Mouse (Mus musculus) neural tube, embryonic 15.5 days (tissue): ENCODE results near the gene Nes. TPM values are rescaled to one million over a fixed set of nuclear protein-coding genes. Genes with fewer than 3 reads are reported as not detected.

ENCODE experiments used
- ATAC-seq: fragments of 200-750 bp; cut with Nextera tagmentation; 2 replicates; pipeline ENCODE4 v1.8.0; 2017; ENCODE audit warnings: mild to moderate bottlenecking, moderate TSS enrichment, moderate library complexity; ENCODE audit not compliant: low FRiP score
- H3K27ac ChIP-seq: fragments of 300-500 bp; sonication (generic); replicated peaks from 2 replicates; pipeline ENCODE4 v1.5.1; 2015; ENCODE audit warnings: mild to moderate bottlenecking, inconsistent platforms
- H3K27me3 ChIP-seq: fragments of 300-500 bp; sonication (generic); replicated peaks from 2 replicates; pipeline ENCODE4 v1.6.1; 2015; ENCODE audit warnings: inconsistent platforms
- H3K36me3 ChIP-seq: fragments of 300-500 bp; sonication (generic); 2 replicates; pipeline ENCODE4 v1.6.1; 2015; ENCODE audit warnings: inconsistent platforms
- H3K4me1 ChIP-seq: fragments of 300-500 bp; sonication (generic); 2 replicates; pipeline ENCODE4 v1.6.1; 2015; ENCODE audit warnings: inconsistent platforms
- H3K4me2 ChIP-seq: fragments of 300-500 bp; sonication (generic); 2 replicates; pipeline ENCODE4 v1.6.1; 2015; ENCODE audit warnings: inconsistent platforms, mild to moderate bottlenecking, moderate library complexity
- H3K4me3 ChIP-seq: fragments of 300-500 bp; sonication (generic); replicated peaks from 2 replicates; pipeline ENCODE4 v1.5.1; 2015; ENCODE audit warnings: mild to moderate bottlenecking, inconsistent platforms
- H3K9ac ChIP-seq: fragments of 300-500 bp; sonication (generic); replicated peaks from 2 replicates; pipeline ENCODE4 v1.6.1; 2015; ENCODE audit warnings: mild to moderate bottlenecking, inconsistent platforms
- H3K9me3 ChIP-seq: fragments of 300-500 bp; sonication (generic); replicated peaks from 2 replicates; pipeline ENCODE4 v1.6.1; 2016; ENCODE audit warnings: inconsistent platforms
- WGBS: fragments of 180-500 bp; shearing (Covaris S2); methylation state at CpG from one replicate; pipeline ENCODE4 v1.1.7; 2015; ENCODE audit warnings: mixed read lengths; 5-methylcytosine and 5-hydroxymethylcytosine counted together
- polyA plus RNA-seq: library from polyadenylated mRNA; unstranded; fragments of >200 nt; fragmentation: Nextera tagmentation; extraction: Ambion mirVana; gene quantifications from 2 replicates; pipeline ENCODE4 v1.2.1, GENCODE M21; 2015

Gene Nes
- polyA plus RNA-seq, 1 experiment from 2014 or later = 22.8 TPM

- Histone ChIP-seq H3K9ac (no peak overlapping the region; the same call in 1 of the 2 replicates), H3K4me2 (peak overlapping the region; percentile 45), H3K9me3 (no peaks in the 10 kb centered on the region), H3K4me1 (peaks cover 49% of the 10 kb centered on the region), H3K27ac (no peak overlapping the region), H3K4me3 (peak overlapping the region; percentile 10; the same call in 1 of the 2 replicates), H3K36me3 (no peaks in the 10 kb centered on the region), H3K27me3 (no peaks in the 10 kb centered on the region)
- 5% methylated on average over 5 of the region's 5 CpGs for WGBS
- peak; percentile 51; the same call in 1 of the 2 replicates for ATAC-seq
These were observed 18.4 kb upstream of the Nes start for GRCm38 (mm10) chr3:87952440-87952839.

GRCm38 (mm10) chr3:87958056-87958455 is 12.8 kb upstream of the Nes start:
- no peak overlapping the region for H3K4me2 ChIP-seq
- H3K4me3 ChIP-seq = no peak overlapping the region
- no peaks in the 10 kb centered on the region for H3K27me3 ChIP-seq
- no peak for ATAC-seq
- peaks cover 16% of the 10 kb centered on the region for H3K4me1 ChIP-seq
- no peaks in the 10 kb centered on the region for H3K36me3 ChIP-seq
- 0% methylated on average over 1 of the region's 1 CpGs for WGBS
- no peaks in the 10 kb centered on the region for H3K9me3 ChIP-seq
- no peak overlapping the region for H3K9ac ChIP-seq
- H3K27ac ChIP-seq = no peak overlapping the region

GRCm38 (mm10) chr3:87958476-87958875 is 12.4 kb upstream of the Nes start:
- Histone ChIP-seq H3K27me3 (no peaks in the 10 kb centered on the region), H3K4me3 (no peak overlapping the region), H3K36me3 (no peaks in the 10 kb centered on the region), H3K4me2 (no peak overlapping the region), H3K9ac (no peak overlapping the region), H3K27ac (no peak overlapping the region), H3K9me3 (no peaks in the 10 kb centered on the region), H3K4me1 (peaks cover 13% of the 10 kb centered on the region)
- ATAC-seq = no peak
- WGBS = 13% methylated on average over 4 of the region's 4 CpGs

- WGBS = 20% methylated on average over 1 of the region's 1 CpGs
- ATAC-seq = no peak
- H3K27ac ChIP-seq = no peak overlapping the region
- no peaks in the 10 kb centered on the region for H3K27me3 ChIP-seq
- no peak overlapping the region for H3K4me2 ChIP-seq
- H3K4me1 ChIP-seq = peaks cover 13% of the 10 kb centered on the region
- no peaks in the 10 kb centered on the region for H3K9me3 ChIP-seq
- no peaks in the 10 kb centered on the region for H3K36me3 ChIP-seq
- no peak overlapping the region for H3K4me3 ChIP-seq
- no peak overlapping the region for H3K9ac ChIP-seq
These were observed 11.9 kb upstream of the Nes start for GRCm38 (mm10) chr3:87958967-87959366.

- no peak overlapping the region for H3K4me3 ChIP-seq
- H3K27ac ChIP-seq = no peak overlapping the region
- WGBS = 44% methylated on average over 7 of the region's 7 CpGs
- H3K4me2 ChIP-seq = no peak overlapping the region
- peaks cover 13% of the 10 kb centered on the region for H3K4me1 ChIP-seq
- no peak for ATAC-seq
- no peaks in the 10 kb centered on the region for H3K9me3 ChIP-seq
- no peaks in the 10 kb centered on the region for H3K36me3 ChIP-seq
- no peak overlapping the region for H3K9ac ChIP-seq
- no peaks in the 10 kb centered on the region for H3K27me3 ChIP-seq
These were observed 11.5 kb upstream of the Nes start for GRCm38 (mm10) chr3:87959371-87959770.

GRCm38 (mm10) chr3:87960191-87960585 is 10.7 kb upstream of the Nes start:
- peak overlapping the region; percentile 54 for H3K4me3 ChIP-seq
- H3K9me3 ChIP-seq = no peaks in the 10 kb centered on the region
- peak overlapping the region; percentile 86 for H3K4me2 ChIP-seq
- H3K36me3 ChIP-seq = no peaks in the 10 kb centered on the region
- no peak for ATAC-seq
- peak overlapping the region; percentile 61 for H3K9ac ChIP-seq
- no peaks in the 10 kb centered on the region for H3K27me3 ChIP-seq
- 6% methylated on average over 10 of the region's 10 CpGs for WGBS
- H3K27ac ChIP-seq = peak overlapping the region; percentile 86
- peaks cover 13% of the 10 kb centered on the region for H3K4me1 ChIP-seq

- peak overlapping the region; percentile 86 for H3K4me2 ChIP-seq
- no peaks in the 10 kb centered on the region for H3K27me3 ChIP-seq
- 0% methylated on average over 27 of the region's 27 CpGs for WGBS
- H3K9me3 ChIP-seq = no peaks in the 10 kb centered on the region
- H3K9ac ChIP-seq = peak overlapping the region; percentile 61
- peaks cover 13% of the 10 kb centered on the region for H3K4me1 ChIP-seq
- peak; percentile 95 for ATAC-seq
- no peaks in the 10 kb centered on the region for H3K36me3 ChIP-seq
- peak overlapping the region; percentile 86 for H3K27ac ChIP-seq
- H3K4me3 ChIP-seq = peak overlapping the region; percentile 54
These were observed 10.2 kb upstream of the Nes start for GRCm38 (mm10) chr3:87960586-87961191.

- peaks cover 48% of the 10 kb centered on the region for H3K4me1 ChIP-seq
- H3K36me3 ChIP-seq = no peaks in the 10 kb centered on the region
- H3K4me2 ChIP-seq = peak overlapping the region; percentile 97
- H3K27me3 ChIP-seq = peaks cover 9% of the 10 kb centered on the region; the same call in 1 of the 2 replicates
- WGBS = 0% methylated on average over 21 of the region's 21 CpGs
- no peak for ATAC-seq
- H3K9me3 ChIP-seq = no peaks in the 10 kb centered on the region
- peak overlapping the region; percentile 39 for H3K27ac ChIP-seq
- peak overlapping the region; percentile 62; the same call in 1 of the 2 replicates for H3K9ac ChIP-seq
- H3K4me3 ChIP-seq = peak overlapping the region; percentile 58
These were observed 517 bp upstream of the Nes start for GRCm38 (mm10) chr3:87970184-87970938.

GRCm38 (mm10) chr3:87971489-87972202 is 768 bp downstream of the Nes start:
- under 1% methylated on average over 57 of the region's 60 CpGs for WGBS
- Histone ChIP-seq H3K4me1 (peaks cover 48% of the 10 kb centered on the region), H3K27me3 (peaks cover 9% of the 10 kb centered on the region; the same call in 1 of the 2 replicates), H3K36me3 (no peaks in the 10 kb centered on the region; the same call in 1 of the 2 replicates), H3K27ac (peak overlapping the region; percentile 76), H3K4me3 (peak overlapping the region; percentile 58), H3K9me3 (no peaks in the 10 kb centered on the region), H3K4me2 (peak overlapping the region; percentile 97), H3K9ac (peak overlapping the region; percentile 62)
- peak; percentile 35; the same call in 1 of the 2 replicates for ATAC-seq

GRCm38 (mm10) chr3:87972203-87972664 is 1.4 kb downstream of the Nes start:
- 10% methylated on average over 8 of the region's 8 CpGs for WGBS
- Histone ChIP-seq H3K4me1 (peaks cover 48% of the 10 kb centered on the region), H3K9me3 (no peaks in the 10 kb centered on the region), H3K4me3 (peak overlapping the region; percentile 58), H3K27ac (peak overlapping the region; percentile 76), H3K9ac (peak overlapping the region; percentile 62), H3K36me3 (no peaks in the 10 kb centered on the region; the same call in 1 of the 2 replicates), H3K27me3 (peaks cover 9% of the 10 kb centered on the region; the same call in 1 of the 2 replicates), H3K4me2 (peak overlapping the region; percentile 97)
- peak; percentile 35 for ATAC-seq

GRCm38 (mm10) chr3:87972776-87973175 is 1.9 kb downstream of the Nes start:
- H3K4me3 ChIP-seq = peak overlapping the region; percentile 58
- peak overlapping the region; percentile 97 for H3K4me2 ChIP-seq
- H3K27ac ChIP-seq = peak overlapping the region; percentile 76; the same call in 1 of the 2 replicates
- 22% methylated on average over 5 of the region's 5 CpGs for WGBS
- H3K9ac ChIP-seq = peak overlapping the region; percentile 62
- ATAC-seq = no peak
- no peaks in the 10 kb centered on the region; the same call in 1 of the 2 replicates for H3K36me3 ChIP-seq
- no peaks in the 10 kb centered on the region for H3K9me3 ChIP-seq
- peaks cover 9% of the 10 kb centered on the region; the same call in 1 of the 2 replicates for H3K27me3 ChIP-seq
- peaks cover 48% of the 10 kb centered on the region for H3K4me1 ChIP-seq
